Mouse (Mus musculus): ENCODE data around the gene Kmt2d.

DNA sequence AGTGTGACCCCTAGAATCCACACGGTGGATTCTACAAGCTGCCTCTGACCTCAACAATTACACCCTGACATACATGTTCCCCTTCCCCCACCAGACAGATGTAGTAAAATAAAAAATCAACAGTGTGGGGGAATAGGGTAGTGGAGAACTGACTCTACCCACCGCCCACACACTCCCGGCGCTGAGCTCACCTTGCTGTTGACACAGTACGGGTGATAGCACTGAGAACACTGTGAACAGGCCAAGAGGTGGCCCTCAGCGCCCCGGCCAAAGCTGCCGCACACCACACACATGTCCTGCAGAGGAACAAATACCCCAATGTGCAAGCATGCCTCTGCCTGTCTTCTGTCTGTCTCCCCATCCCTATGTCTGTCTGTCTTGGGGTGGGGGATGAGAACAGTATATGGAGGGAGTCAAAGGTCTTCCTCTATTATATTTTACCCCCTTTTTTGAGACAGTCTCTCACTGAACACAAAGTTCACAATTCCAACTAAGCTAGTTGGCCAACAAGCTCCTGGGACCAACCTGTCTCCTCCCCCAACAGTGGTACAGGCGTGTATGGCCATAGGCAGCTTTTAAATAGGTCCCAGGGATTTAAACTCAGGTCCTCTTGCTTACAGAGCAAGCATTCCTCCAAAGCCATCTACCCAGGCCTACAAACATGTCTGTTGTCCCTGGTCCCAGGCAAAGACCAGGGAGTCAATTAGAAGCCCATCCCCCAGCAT, 11.5 kb downstream of the Kmt2d start:
- TF ChIP-seq CTCF (IDR thresholded peaks at IDR 0.05; ENCODE audit: low read depth) (no peak), EP300 (IDR thresholded peaks at IDR 0.05; ENCODE audit: low read depth) (no peak)
